Mouse (Mus musculus) limb, embryonic 13.5 days (tissue): ENCODE data around the gene Myh9. TPM values are rescaled to one million over a fixed set of nuclear protein-coding genes. Genes with fewer than 3 reads are reported as not detected.
"Not testable (repeated sequence)": the region's sequence is repeated elsewhere in the genome, so short reads cannot be mapped to it uniquely, and the experiment has no call there.

ENCODE experiments used
- ATAC-seq: fragments of 200-750 bp; cut with Nextera tagmentation; 2 replicates; pipeline ENCODE4 v1.8.0; 2017; ENCODE audit warnings: low read depth, moderate number of reproducible peaks, moderate TSS enrichment; ENCODE audit not compliant: low FRiP score
- H3K27ac ChIP-seq: fragments of 300-500 bp; sonication (generic); 2 replicates; pipeline ENCODE4 v1.5.1; 2015; ENCODE audit warnings: inconsistent platforms, mild to moderate bottlenecking, moderate library complexity
- H3K27me3 ChIP-seq: fragments of 300-500 bp; sonication (generic); 2 replicates; pipeline ENCODE4 v1.6.1; 2015; ENCODE audit warnings: mild to moderate bottlenecking, inconsistent platforms
- H3K36me3 ChIP-seq: fragments of 300-500 bp; sonication (generic); 2 replicates; pipeline ENCODE4 v1.6.1; 2015; ENCODE audit warnings: inconsistent platforms, mild to moderate bottlenecking, moderate library complexity
- H3K4me1 ChIP-seq: fragments of 300-500 bp; sonication (generic); 2 replicates; pipeline ENCODE4 v1.6.1; 2015; ENCODE audit warnings: inconsistent platforms
- H3K4me2 ChIP-seq: fragments of 300-500 bp; sonication (generic); replicated peaks from 2 replicates; pipeline ENCODE4 v1.6.1; 2015; ENCODE audit warnings: inconsistent platforms, mild to moderate bottlenecking, moderate library complexity
- H3K4me3 ChIP-seq: fragments of 300-500 bp; sonication (generic); 2 replicates; pipeline ENCODE4 v1.5.1; 2015; ENCODE audit warnings: moderate library complexity, mild to moderate bottlenecking, inconsistent platforms
- H3K9ac ChIP-seq: fragments of 300-500 bp; sonication (generic); 2 replicates; pipeline ENCODE4 v1.6.1; 2015; ENCODE audit warnings: mild to moderate bottlenecking, inconsistent platforms
- H3K9me3 ChIP-seq: fragments of 300-500 bp; sonication (generic); 2 replicates; pipeline ENCODE4 v1.6.1; 2016; ENCODE audit warnings: inconsistent platforms
- WGBS: fragments of 180-500 bp; shearing (Covaris S2); methylation state at CpG from one replicate; pipeline ENCODE4 v1.1.7; 2015; 5-methylcytosine and 5-hydroxymethylcytosine counted together
- polyA plus RNA-seq: library from polyadenylated mRNA; unstranded; fragments of >200 nt; fragmentation: Nextera tagmentation; extraction: Ambion mirVana; gene quantifications from 2 replicates; pipeline ENCODE4 v1.2.1, GENCODE M21; 2015

Myh9 gene
- polyA plus RNA-seq, 1 experiment from 2014 or later = 38.1 TPM

DNA sequence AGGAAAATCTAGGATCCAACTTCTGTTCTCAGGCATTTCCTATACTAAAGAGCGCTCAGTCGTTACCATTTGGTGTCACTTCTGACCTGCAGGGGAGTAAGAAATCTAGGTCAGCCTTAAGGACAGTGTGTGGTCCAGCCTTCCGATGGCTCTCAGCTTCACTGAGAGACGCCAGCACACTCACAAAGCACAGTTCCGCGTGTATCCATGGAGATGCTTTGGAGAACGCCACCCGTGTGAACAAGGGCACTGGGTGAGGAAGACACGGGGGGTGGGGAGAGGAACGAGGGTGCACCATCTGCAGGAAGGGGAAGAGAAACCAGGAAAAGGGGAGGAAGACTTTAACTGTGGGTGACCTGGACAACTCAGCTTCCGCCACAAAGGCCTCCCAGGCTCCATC is 89.5 kb downstream of the Myh9 start:
- Histone ChIP-seq H3K27me3 (no peaks in the 10 kb centered on the region; the same call in 1 of the 2 replicates), H3K27ac (no peak overlapping the region), H3K4me2 (no peak overlapping the region), H3K9me3 (0 out of 2 replicates have a peak, but pooled peaks cover 6% of the 10 kb centered on the region), H3K9ac (no peak overlapping the region), H3K36me3 (no peaks in the 10 kb centered on the region), H3K4me1 (no peaks in the 10 kb centered on the region), H3K4me3 (no peak overlapping the region)
- no peak for ATAC-seq
- WGBS = 62% methylated on average over 11 of the region's 11 CpGs

DNA sequence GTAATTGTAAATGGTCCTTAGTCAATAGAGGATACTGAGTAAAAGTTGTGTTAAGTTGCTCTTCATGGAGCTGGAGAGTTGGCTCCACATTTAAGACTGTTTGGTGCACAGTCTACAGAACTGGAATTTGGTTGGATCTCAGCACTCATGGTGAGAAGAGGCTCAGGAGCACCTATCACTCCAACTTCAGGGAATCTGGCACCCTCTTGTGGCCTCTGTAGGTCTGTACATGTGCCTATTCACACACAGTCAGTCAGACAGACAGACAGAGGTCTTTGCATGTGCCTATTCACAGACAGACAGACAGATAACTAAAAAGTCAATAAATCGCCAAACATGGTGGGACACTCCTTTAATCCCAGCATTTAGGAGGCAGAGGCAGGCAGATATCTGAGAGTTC is 91.5 kb downstream of the Myh9 start:
- 36% methylated on average over 1 of the region's 1 CpGs for WGBS
- H3K4me2 ChIP-seq = no peak overlapping the region
- ATAC-seq = no peak
- H3K36me3 ChIP-seq = no peaks in the 10 kb centered on the region
- 0 out of 2 replicates have a peak, but pooled peaks cover 6% of the 10 kb centered on the region for H3K9me3 ChIP-seq
- no peaks in the 10 kb centered on the region; the same call in 1 of the 2 replicates for H3K27me3 ChIP-seq
- no peak overlapping the region for H3K27ac ChIP-seq
- H3K4me3 ChIP-seq = no peak overlapping the region
- H3K9ac ChIP-seq = no peak overlapping the region
- no peaks in the 10 kb centered on the region for H3K4me1 ChIP-seq

DNA sequence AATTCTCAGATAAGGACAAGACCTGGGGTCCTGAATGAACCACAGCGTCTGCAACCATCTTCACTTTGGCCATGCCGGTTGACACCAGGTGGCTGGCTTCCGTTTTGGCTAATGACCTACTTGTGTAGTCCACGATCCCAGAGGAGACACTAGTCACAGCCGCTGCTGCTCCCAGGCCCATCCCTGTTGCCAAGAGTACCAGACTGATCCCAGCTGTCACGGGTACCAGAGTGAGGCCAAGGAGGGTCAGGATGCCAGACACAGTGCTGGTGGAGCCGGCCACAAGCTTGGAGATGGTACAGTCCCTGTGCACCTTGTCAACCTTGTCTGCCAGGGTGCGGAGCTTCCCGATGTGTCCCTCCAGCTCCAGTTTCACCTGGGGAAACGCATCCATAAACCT is 92.3 kb downstream of the Myh9 start:
- Histone ChIP-seq H3K36me3 (no peaks in the 10 kb centered on the region), H3K27me3 (no peaks in the 10 kb centered on the region; the same call in 1 of the 2 replicates), H3K27ac (no peak overlapping the region), H3K4me1 (no peaks in the 10 kb centered on the region), H3K9ac (no peak overlapping the region), H3K4me3 (no peak overlapping the region), H3K4me2 (no peak overlapping the region), H3K9me3 (0 out of 2 replicates have a peak, but pooled peaks cover 6% of the 10 kb centered on the region)
- ATAC-seq = no peak
- WGBS = 88% methylated on average over 10 of the region's 10 CpGs

DNA sequence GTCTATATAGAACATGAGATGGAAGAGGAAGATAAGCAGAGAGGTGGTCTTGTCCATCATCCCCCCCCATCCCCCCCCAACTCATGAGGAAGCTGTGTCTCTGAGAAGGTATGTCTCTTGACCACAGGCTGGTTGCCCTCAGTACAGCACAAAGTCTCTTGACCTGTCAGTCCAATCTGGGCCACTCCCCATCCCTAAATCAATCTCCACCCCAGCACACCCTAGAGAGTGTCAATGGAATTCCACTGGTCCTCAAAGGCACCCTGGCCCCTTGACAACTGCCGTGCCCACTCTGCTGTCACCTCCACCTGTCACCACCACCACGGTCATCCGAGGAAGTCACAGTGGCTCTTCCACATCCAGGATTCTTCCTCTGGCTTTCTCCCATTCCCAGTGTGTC is 93.6 kb downstream of the Myh9 start:
- no peak overlapping the region for H3K4me3 ChIP-seq
- H3K27ac ChIP-seq = no peak overlapping the region
- no peak overlapping the region for H3K4me2 ChIP-seq
- H3K9me3 ChIP-seq = 0 out of 2 replicates have a peak, but pooled peaks cover 6% of the 10 kb centered on the region
- H3K27me3 ChIP-seq = no peaks in the 10 kb centered on the region
- no peaks in the 10 kb centered on the region for H3K36me3 ChIP-seq
- WGBS = 79% methylated on average over 3 of the region's 3 CpGs
- ATAC-seq = no peak
- H3K9ac ChIP-seq = no peak overlapping the region
- H3K4me1 ChIP-seq = no peaks in the 10 kb centered on the region

DNA sequence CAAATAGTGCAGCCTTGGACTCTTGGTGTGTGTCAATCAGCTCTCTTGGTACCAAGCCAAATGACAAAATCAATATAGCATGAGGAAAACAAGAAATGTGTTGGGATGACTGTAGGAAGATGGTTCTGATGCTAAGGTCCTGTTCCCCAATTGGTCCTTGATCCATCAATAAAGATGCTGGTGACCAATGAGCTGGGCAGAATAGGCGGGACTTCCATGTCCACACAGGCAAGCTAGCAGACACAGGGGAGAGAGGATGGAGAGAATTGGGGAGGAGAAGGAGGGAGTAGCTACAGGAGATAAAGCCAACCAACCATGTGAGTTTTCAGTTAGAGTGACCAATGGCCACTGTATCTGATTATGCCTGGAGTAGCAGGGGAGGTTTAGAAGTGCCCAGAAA is 95.6 kb downstream of the Myh9 start:
- 0 out of 2 replicates have a peak, but pooled peaks cover 6% of the 10 kb centered on the region for H3K9me3 ChIP-seq
- no peak overlapping the region for H3K9ac ChIP-seq
- WGBS = 100% methylated on average over 1 of the region's 1 CpGs
- H3K27me3 ChIP-seq = no peaks in the 10 kb centered on the region
- ATAC-seq = no peak
- no peak overlapping the region for H3K4me2 ChIP-seq
- no peak overlapping the region for H3K4me3 ChIP-seq
- H3K36me3 ChIP-seq = no peaks in the 10 kb centered on the region
- H3K4me1 ChIP-seq = no peaks in the 10 kb centered on the region
- no peak overlapping the region for H3K27ac ChIP-seq

DNA sequence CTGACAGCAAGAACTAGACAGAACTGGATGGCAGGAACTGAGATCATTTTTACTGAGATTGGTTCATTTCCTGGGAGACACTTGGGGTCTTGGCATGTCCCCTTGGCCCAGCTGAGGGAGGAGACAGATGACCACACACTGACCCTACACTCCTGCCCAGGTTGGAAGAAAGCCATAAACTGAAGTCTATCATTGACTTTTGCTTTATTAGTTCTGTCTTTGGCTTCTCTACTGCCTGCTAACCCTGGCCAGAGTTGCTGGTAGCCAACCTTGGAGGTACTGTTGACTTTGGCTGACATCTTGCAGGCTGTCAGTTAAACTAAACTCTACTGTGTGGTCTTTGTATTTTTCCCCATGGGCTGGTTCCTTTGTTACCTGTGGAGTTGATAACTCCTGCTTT is 96.9 kb downstream of the Myh9 start:
- no peak overlapping the region for H3K9ac ChIP-seq
- H3K9me3 ChIP-seq = 0 out of 2 replicates have a peak, but pooled peaks cover 6% of the 10 kb centered on the region
- H3K4me2 ChIP-seq = no peak overlapping the region
- ATAC-seq = no peak
- no peak overlapping the region for H3K27ac ChIP-seq
- H3K27me3 ChIP-seq = no peaks in the 10 kb centered on the region
- H3K4me3 ChIP-seq = no peak overlapping the region
- H3K36me3 ChIP-seq = no peaks in the 10 kb centered on the region
- H3K4me1 ChIP-seq = no peaks in the 10 kb centered on the region

DNA sequence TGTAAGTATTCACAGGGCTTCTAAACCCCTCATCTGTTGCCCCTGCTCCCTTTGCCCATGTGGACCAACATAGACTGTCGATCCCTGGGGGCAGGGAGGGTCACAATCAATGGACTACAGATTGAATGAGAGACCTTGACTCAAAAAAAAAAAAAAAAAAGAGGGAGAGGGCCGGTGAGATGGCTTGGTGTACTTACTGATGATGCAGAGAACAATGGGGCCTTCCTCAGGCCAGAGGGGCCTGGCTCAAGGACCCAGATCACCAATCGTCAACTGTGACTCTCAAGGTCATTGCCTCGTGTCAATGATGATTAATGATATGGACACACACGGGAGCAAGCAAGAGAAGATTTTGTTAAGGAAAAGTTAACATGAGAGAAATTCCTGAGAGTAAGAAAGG is 97.3 kb downstream of the Myh9 start:
- no peak overlapping the region for H3K27ac ChIP-seq
- no peak overlapping the region for H3K4me2 ChIP-seq
- H3K9ac ChIP-seq = no peak overlapping the region
- no peaks in the 10 kb centered on the region for H3K27me3 ChIP-seq
- H3K4me1 ChIP-seq = no peaks in the 10 kb centered on the region
- 29% methylated on average over 5 of the region's 5 CpGs for WGBS
- H3K4me3 ChIP-seq = no peak overlapping the region
- H3K36me3 ChIP-seq = no peaks in the 10 kb centered on the region
- no peak for ATAC-seq
- H3K9me3 ChIP-seq = 0 out of 2 replicates have a peak, but pooled peaks cover 6% of the 10 kb centered on the region

DNA sequence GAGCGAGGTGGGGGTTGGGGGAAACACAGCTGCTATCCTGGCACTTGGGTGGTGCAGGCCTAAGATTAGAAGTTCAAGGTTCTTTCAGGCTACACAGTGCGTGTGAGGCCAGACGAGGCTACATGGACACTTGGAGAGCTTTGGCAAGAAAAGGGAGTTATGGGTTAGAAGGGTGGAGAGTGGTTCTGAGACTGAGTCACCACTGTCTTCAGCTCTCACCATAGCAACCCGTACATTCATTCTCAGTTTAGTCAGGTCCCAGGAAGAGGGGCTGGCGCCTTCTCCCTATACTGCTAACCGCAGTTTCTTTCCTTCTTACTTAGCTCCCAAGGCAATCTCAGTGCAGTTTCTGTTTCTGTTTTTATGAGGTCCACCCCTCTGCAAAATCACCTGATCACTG is 100.4 kb downstream of the Myh9 start:
- not testable (repeated sequence) for H3K36me3 ChIP-seq, ATAC-seq
- WGBS = 89% methylated on average over 6 of the region's 6 CpGs

DNA sequence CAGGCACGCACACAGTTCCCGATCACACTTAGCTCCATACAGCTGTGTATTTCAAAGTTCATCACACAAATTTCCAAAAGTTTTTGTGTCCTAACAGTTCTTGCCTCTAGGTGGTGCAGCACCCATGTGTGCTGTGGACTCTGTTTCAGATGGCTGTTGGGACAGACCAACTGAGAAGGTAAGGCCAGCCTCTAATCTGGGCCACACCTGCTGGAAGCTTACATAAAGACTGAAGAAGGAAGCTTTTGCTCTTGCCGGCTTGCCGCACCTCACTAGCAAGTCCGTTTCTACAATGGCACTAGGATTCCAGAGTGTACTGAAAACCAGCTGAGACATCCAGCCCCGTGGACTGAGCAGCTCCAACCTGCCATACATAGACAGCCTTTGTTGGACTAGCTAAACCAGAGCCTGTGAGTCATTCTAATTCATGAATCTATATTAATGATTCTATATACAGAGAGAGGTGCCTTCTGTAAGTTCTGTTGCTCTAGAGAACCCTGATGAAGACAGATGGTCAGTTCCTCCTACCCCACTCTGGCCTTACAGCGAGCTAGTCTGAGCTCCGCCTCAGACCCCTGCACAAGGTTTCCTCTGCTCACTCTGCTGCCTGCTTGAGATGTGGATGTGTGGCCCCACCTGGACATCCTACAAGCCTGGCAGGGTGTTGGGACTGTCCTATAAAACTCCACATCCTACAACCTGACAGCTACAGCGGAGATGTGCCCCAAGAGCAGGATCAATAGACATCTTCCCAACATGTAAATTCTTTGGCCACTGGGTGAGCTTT is 101.3 kb downstream of the Myh9 start:
- H3K27me3 ChIP-seq = no peaks in the 10 kb centered on the region

More for the DNA sequence above, 100.4 kb downstream of the Myh9 start:
- not testable (repeated sequence) for H3K9me3 ChIP-seq, H3K4me1 ChIP-seq, H3K27me3 ChIP-seq, H3K4me3 ChIP-seq, H3K9ac ChIP-seq, H3K27ac ChIP-seq, H3K4me2 ChIP-seq

DNA sequence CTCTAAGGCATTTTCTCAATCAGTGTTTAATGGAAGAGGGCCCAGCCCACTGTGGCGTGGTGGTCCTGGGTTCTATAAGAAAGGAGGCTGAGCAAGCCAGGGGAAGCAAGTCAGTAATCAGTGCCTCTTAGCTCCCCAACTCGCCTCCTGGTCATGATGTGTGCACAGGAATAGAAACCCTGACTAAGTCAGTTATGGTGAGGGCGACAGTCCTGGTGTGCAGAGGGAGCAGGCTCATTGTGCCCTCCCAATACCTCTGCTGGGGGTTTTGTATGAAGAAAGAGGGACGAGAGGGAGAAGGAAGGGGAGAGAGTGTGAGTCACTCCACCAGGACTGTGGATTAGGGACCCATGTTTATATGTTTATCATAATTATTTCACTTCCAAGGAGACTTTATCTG is 108.1 kb downstream of the Myh9 start:
- not testable (repeated sequence) for H3K4me2 ChIP-seq, H3K4me3 ChIP-seq, H3K36me3 ChIP-seq, H3K9ac ChIP-seq, H3K4me1 ChIP-seq, H3K27me3 ChIP-seq, ATAC-seq, H3K27ac ChIP-seq, H3K9me3 ChIP-seq
- WGBS = 68% methylated on average over 4 of the region's 4 CpGs

More for the DNA sequence above, 101.3 kb downstream of the Myh9 start:
- Histone ChIP-seq H3K27ac (no peak overlapping the region), H3K4me1 (no peaks in the 10 kb centered on the region), H3K4me2 (no peak overlapping the region), H3K36me3 (no peaks in the 10 kb centered on the region), H3K9me3 (no peaks in the 10 kb centered on the region), H3K4me3 (no peak overlapping the region), H3K9ac (no peak overlapping the region)
- ATAC-seq = no peak
- WGBS = 75% methylated on average over 9 of the region's 9 CpGs

DNA sequence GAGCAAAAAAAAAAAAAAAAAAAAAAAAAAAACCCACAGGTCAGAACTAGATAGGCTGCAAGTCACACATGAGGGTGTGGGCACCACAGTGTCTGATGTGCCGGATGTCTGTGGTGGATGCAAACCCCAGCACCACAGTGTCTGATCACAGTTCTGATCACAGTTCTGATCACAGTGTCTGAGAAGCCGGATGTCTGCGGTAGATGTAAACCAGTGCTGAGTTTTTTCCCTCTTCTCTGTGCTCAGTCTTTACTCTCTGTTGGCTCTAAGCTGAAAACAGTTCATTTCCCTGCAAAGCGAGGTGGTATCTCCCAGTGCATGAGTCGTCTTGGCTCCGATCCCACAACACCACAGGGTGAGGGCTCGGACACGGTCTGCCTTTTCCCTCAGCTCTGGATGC is 108.6 kb downstream of the Myh9 start:
- not testable (repeated sequence) for H3K27me3 ChIP-seq, H3K27ac ChIP-seq, H3K4me2 ChIP-seq, H3K36me3 ChIP-seq, H3K4me1 ChIP-seq, ATAC-seq, H3K9ac ChIP-seq, H3K4me3 ChIP-seq, H3K9me3 ChIP-seq
- 80% methylated on average over 8 of the region's 8 CpGs for WGBS

DNA sequence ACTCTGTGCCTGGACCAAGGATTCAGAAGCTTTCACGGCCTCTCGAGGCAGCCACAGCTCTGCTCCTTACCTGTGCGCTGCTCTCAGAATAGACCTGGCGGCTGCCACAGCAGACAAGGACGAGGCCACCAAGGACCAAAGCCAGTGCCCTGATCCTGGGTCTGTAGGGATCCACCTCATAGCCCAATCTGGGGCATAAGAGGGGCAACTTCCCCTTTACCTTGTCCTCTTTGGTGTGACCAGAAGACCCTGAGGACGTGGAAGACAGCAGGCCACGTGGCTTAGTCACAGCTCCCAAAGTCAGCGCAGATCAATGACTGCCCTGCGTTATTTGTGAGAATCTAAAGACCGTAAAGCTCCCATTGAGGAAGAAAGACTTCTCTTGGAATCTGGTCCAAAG is 109.1 kb downstream of the Myh9 start:
- 67% methylated on average over 10 of the region's 10 CpGs for WGBS
- H3K4me2 ChIP-seq, H3K27me3 ChIP-seq, H3K9ac ChIP-seq, H3K9me3 ChIP-seq, H3K4me3 ChIP-seq, H3K27ac ChIP-seq, H3K36me3 ChIP-seq, ATAC-seq, H3K4me1 ChIP-seq: not testable (repeated sequence)

DNA sequence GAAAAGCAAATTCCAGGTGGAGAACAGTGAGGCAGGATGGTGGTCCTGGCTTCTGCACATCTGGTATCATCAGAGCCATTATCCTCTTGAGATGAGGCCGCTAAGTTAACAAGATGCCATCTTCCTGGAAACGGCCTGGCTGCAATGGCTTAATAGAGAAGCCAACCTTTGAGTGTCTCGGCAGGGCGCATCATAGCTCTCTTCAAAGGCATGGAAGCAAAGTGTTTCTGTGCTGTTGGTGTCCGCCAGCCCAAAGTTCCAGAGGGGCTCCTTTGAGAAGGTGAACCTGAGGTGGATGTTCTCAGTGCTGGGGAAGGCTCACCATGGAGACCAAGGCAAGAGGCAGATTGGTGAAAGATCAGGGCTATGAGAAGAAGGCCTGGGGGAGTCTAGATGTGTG is 110.4 kb downstream of the Myh9 start:
- no peak overlapping the region for H3K4me2 ChIP-seq
- WGBS = 88% methylated on average over 5 of the region's 5 CpGs

More for the DNA sequence above, 110.4 kb downstream of the Myh9 start:
- Histone ChIP-seq H3K27me3 (no peaks in the 10 kb centered on the region), H3K4me1 (no peaks in the 10 kb centered on the region), H3K9me3 (no peaks in the 10 kb centered on the region), H3K9ac (no peak overlapping the region), H3K27ac (no peak overlapping the region), H3K36me3 (no peaks in the 10 kb centered on the region), H3K4me3 (no peak overlapping the region)
- no peak for ATAC-seq
